Mouse (Mus musculus) heart, postnatal 0 days (tissue): ENCODE results near the gene Rhox4e.
"Not testable (repeated sequence)": the region's sequence is repeated elsewhere in the genome, so short reads cannot be mapped to it uniquely, and the experiment has no call there.

Experiments
- CTCF ChIP-seq: IDR thresholded peaks from 2 replicates; pipeline ENCODE4 v1.5.1; 2016; ENCODE audit warnings: antibody characterized with exemption, control low read depth, low read depth
- EP300 ChIP-seq: IDR thresholded peaks from 2 replicates; pipeline ENCODE4 v1.6.1; 2016; ENCODE audit warnings: antibody characterized with exemption, low read depth

- TF ChIP-seq CTCF, EP300: not testable (repeated sequence)
Observed at GRCm38 (mm10) chrX:37572638-37573037, 15.4 kb downstream of the Rhox4e start.
